Mouse (Mus musculus) heart, postnatal 10 days (tissue): ENCODE data around the gene Cog7. TPM values are rescaled to one million over a fixed set of nuclear protein-coding genes. Genes with fewer than 3 reads are reported as not detected.
A peak's percentile ranks its signal among the peaks of the same experiment; 100 is the strongest.

Experiments used
- DNase-seq, 2 experiments: peaks; one replicate each; pipeline ENCODE4 v3.0.0; 2021
- intact Hi-C: fragments of 180-260 bp; cut with DNase I; formaldehyde crosslinking; loops from one replicate; pipeline ENCODE4 v1.15.1; 2025
- total RNA-seq, 2 experiments: library from RNA; stranded (reverse); gene quantifications; 2 replicates each; pipeline ENCODE4 v1.2.3; 2021

Cog7 gene
- total RNA-seq, 2 experiments from 2014 or later: 16.0 to 19.2 TPM

- intact Hi-C loops: loop anchor here (2.0 kb wide), 1 partner anchor 63 kb away; no protein-coding TSS in a partner anchor
- DNase-seq: no peak
These were observed 81.6 kb downstream of the Cog7 start for GRCm38 (mm10) chr7:121899940-121900339.

- peak; percentile 28 to 49 for DNase-seq
- intact Hi-C loops: loop anchor here (2.0 kb wide), 1 partner anchor 63 kb away; no protein-coding TSS in a partner anchor
These were observed 82.2 kb downstream of the Cog7 start for GRCm38 (mm10) chr7:121899311-121899710.

- intact Hi-C loops: no loop called here
- DNase-seq: no peak
These were observed 84.8 kb downstream of the Cog7 start for GRCm38 (mm10) chr7:121896689-121897088.

- no peak for DNase-seq
- intact Hi-C loops: no loop called here
These were observed 90.7 kb downstream of the Cog7 start for GRCm38 (mm10) chr7:121890636-121891360.

DNA sequence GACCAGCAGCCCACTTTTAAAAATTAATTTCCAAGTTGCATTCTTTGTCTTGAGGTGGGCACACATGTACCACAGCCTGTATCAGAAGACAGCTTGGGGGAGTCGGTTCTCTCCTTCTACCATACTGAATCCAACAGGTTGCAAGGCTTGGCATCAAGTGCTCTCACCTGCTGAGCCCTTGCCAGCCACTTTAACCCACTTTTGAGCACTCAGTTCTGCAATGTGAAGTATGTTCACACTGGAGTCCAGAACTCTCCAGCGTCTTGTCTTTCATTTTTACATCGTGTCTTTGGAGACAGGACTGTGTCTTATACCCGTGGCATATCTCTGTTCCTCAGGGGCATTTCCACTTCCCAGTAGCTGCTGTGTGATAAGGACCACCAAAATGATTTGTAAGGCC, 101.3 kb downstream of the Cog7 start:
- intact Hi-C loops: no loop called here
- no peak for DNase-seq

DNA sequence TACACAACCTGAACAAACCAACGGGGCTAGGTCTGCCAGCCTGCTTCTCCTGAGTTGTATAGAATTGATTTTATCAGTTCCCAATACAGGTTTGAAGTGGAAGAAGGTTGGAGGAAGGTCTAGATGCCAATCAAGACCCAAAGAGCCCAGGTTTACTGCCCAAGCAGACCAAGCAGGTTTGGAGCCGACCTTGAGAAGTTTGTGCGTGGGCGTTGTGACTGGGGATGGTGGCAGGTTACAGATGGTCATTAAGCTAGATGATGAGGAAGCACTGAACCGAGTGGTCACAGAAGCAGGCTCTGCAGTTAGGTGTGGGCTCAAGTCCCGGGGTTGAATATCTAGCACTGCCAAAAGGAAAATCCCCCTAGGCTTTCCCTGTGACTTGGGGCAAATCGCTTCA, 106.7 kb downstream of the Cog7 start:
- intact Hi-C loops: no loop called here
- no peak for DNase-seq

- intact Hi-C loops: no loop called here
- no peak for DNase-seq
These were observed 107.5 kb downstream of the Cog7 start for GRCm38 (mm10) chr7:121873998-121874397.

- intact Hi-C loops: no loop called here
- no peak for DNase-seq
These were observed 109.9 kb downstream of the Cog7 start for GRCm38 (mm10) chr7:121871631-121872030.

GRCm38 (mm10) chr7:121864858-121865585, 116.5 kb downstream of the Cog7 start, which contains the start of gene Scnn1b:
Gene Scnn1b, plus strand, starts transcription at chr7:121865038.
- no peak for DNase-seq
- intact Hi-C loops: no loop called here

DNA sequence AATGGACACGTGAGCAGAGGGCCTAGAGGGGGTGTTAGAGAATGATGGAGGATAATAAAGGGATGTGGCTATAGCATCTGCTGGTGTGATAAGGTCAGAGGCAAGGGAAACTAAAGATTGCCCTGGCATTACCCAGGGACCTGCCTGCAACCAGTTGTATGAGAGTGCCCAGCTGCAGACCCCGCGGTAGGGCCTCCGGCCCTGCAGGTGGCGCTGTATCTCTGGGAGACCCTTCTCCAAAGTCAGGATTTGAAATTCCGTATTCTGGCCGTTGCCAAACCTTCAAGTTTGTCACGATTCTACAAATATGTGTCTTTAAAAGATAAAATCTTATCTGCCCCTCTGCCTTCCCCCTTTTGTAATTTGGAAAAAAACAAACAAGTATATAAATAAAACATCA, 122.6 kb downstream of the Cog7 start:
- DNase-seq: no peak
- intact Hi-C loops: no loop called here

GRCm38 (mm10) chr7:121857177-121857884, 124.2 kb downstream of the Cog7 start:
- intact Hi-C loops: no loop called here
- peak in 1 of 2 experiments; percentile 2 for DNase-seq

DNA sequence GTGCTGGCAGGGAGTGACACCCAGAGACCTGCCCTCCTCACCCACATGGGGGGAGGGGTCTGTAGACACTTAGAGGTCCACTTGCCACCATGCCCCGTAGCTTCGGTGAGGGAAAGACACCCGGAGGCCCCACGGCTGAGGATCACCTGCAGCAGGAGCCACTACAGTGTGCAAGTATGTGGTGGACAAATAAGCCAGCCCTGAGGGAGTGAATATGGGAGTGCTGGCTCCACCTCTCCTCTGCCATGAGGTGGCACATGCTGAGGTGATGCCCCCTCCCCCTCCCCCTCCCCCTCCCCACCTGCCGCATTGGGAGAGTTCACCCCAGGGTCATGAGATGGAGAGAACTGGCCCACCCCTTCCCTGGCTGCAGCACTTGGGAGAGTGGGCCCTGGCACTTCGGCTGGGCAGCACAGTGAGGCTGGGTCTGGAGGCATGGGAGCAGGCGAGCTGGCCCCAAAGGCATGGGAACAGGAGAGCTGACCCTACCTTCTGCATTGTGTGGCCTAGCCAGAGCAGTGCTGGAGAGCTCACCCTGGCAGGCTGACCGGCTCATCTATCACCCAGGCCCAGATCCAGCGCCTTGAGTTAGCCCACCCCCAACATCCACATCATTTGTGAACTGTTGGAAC, 132.9 kb downstream of the Cog7 start:
- no peak for DNase-seq
- intact Hi-C loops: no loop called here

GRCm38 (mm10) chr7:121845964-121846363, 135.5 kb downstream of the Cog7 start:
- DNase-seq: no peak
- intact Hi-C loops: no loop called here

DNA sequence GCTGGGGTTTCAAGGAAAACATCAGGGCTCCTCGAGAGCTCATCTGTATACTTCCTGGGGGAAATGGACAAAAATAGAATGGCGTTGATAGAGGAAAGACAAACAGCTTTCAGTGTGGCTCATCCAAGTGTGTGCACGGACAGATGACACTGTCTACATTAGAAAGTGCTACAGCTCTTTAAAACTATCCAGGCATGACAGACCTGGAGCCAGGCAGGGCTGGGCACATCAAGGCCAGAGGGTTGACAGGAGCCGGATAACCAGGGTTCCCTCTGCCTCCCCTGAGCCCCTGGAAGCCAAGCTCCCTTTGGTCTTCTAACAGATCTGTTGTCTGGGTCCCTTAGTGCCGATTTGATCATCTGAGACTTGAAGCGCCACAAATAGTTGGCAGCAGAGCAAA, 139.3 kb downstream of the Cog7 start:
- DNase-seq: no peak
- intact Hi-C loops: loop anchor here (5.0 kb wide), 1 partner anchor 75 kb away; no protein-coding TSS in a partner anchor

- intact Hi-C loops: loop anchor here (5.0 kb wide), 1 partner anchor 74 kb away; no protein-coding TSS in a partner anchor
- DNase-seq: peak; percentile 64 to 75
These were observed 140.7 kb downstream of the Cog7 start for GRCm38 (mm10) chr7:121840810-121841209.

GRCm38 (mm10) chr7:121836827-121837226, 144.7 kb downstream of the Cog7 start:
- intact Hi-C loops: no loop called here
- no peak for DNase-seq

DNA sequence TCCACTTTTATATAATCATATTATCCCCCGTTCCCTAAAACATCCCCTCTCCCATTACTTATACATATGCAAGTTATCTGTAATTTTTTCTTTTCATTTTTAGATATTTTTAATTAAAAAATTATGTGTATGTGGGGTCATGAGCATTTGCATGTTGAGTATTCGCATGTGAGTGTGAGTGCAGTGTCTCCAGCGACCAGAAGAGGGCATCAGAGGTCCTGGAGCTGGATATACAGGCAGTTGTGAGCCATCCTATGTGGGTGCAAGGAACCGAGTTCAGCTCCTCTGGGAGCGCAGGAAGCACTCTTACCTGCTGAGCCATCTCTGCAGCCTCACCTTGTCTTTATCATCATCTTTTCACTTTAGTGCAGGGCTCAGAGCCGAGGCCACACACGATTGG, 146.1 kb downstream of the Cog7 start:
- DNase-seq: no peak
- intact Hi-C loops: no loop called here
